Mouse (Mus musculus): ENCODE measurements at regions not wholly inside any gene's neighbourhood (a gene's known extent, or its start where the extent isn't known, plus 50 kb on each side); places are given as distances from the start of the nearest gene placed in this dataset.

- no peak for TF ChIP-seq CTCF (IDR thresholded peaks at IDR 0.05; ENCODE audit: borderline replicate concordance, extremely low read depth, insufficient read depth, insufficient read length)
- TF ChIP-seq POLR2A (IDR thresholded peaks at IDR 0.05; ENCODE audit: borderline replicate concordance, extremely low read depth, insufficient read depth, insufficient read length, poor library complexity, severe bottlenecking): no peak
Measured at GRCm38 (mm10) chr15:93882826-93883225, 287.1 kb upstream of the Prickle1 start.
